Mouse (Mus musculus) kidney, embryonic 15.5 days (tissue): Measurements from ENCODE around the gene Nf1. TPM values are rescaled to one million over a fixed set of nuclear protein-coding genes. Genes with fewer than 3 reads are reported as not detected.
"Not testable (repeated sequence)": the region's sequence is repeated elsewhere in the genome, so short reads cannot be mapped to it uniquely, and the experiment has no call there.

Experiments
- ATAC-seq: fragments of 200-750 bp; cut with Nextera tagmentation; replicated peaks from 2 replicates; pipeline ENCODE4 v1.8.0; 2017; ENCODE audit warnings: moderate TSS enrichment; ENCODE audit not compliant: low FRiP score
- H3K27ac ChIP-seq: fragments of 300-500 bp; sonication (generic); 2 replicates; pipeline ENCODE4 v1.5.1; 2015; ENCODE audit warnings: mild to moderate bottlenecking, inconsistent platforms
- H3K27me3 ChIP-seq: fragments of 300-500 bp; sonication (generic); 2 replicates; pipeline ENCODE4 v1.6.1; 2015; ENCODE audit warnings: inconsistent platforms
- H3K36me3 ChIP-seq: fragments of 300-500 bp; sonication (generic); 2 replicates; pipeline ENCODE4 v1.6.1; 2015; ENCODE audit warnings: inconsistent platforms
- H3K4me1 ChIP-seq: fragments of 300-500 bp; sonication (generic); 2 replicates; pipeline ENCODE4 v1.6.1; 2015; ENCODE audit warnings: inconsistent platforms
- H3K4me2 ChIP-seq: fragments of 300-500 bp; sonication (generic); 2 replicates; pipeline ENCODE4 v1.6.1; 2015; ENCODE audit warnings: moderate library complexity, mild to moderate bottlenecking, inconsistent platforms
- H3K4me3 ChIP-seq: fragments of 300-500 bp; sonication (generic); replicated peaks from 2 replicates; pipeline ENCODE4 v1.5.1; 2015; ENCODE audit warnings: mild to moderate bottlenecking, inconsistent platforms
- H3K9ac ChIP-seq: fragments of 300-500 bp; sonication (generic); 2 replicates; pipeline ENCODE4 v1.6.1; 2015; ENCODE audit warnings: mild to moderate bottlenecking, inconsistent platforms
- H3K9me3 ChIP-seq: fragments of 300-500 bp; sonication (generic); replicated peaks from 2 replicates; pipeline ENCODE4 v1.6.1; 2016; ENCODE audit warnings: inconsistent platforms
- WGBS: fragments of 180-500 bp; shearing (Covaris S2); methylation state at CpG from one replicate; pipeline ENCODE4 v1.1.7; 2015; ENCODE audit warnings: mixed read lengths; 5-methylcytosine and 5-hydroxymethylcytosine counted together
- polyA plus RNA-seq: library from polyadenylated mRNA; unstranded; fragments of >200 nt; fragmentation: Nextera tagmentation; extraction: Ambion mirVana; gene quantifications from 2 replicates; pipeline ENCODE4 v1.2.1, GENCODE M21; 2015

Gene Nf1
- 8.9 and 9.0 TPM in 2 replicates for polyA plus RNA-seq

DNA sequence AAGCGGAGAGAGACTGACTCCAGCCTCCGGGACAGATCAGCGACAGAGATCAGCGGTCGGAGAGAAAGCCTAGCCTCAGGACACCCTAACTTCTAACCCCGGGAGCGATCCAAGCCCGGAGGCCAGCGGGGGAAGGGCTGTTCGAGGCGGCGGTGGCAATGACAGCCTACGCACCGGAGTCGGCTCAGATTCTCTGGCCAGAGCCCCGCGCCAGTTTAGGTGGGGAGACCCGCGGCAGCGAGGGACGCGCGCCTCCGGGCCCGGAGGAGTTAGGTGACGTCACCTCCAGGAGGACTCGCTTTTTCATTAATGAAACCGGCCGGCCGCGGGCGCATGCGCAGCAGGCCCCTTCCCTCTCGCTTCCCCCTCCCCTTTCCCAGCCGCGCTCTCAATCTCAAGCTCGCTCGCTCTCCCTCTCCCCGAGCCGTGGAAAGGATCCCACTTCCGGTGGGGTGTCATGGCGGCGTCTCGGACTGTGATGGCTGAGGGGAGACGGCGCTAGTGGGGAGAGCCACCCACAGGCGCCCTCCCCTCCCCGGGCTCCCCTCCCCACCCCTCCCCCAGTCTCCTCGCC lies at the start of gene Nf1:
Gene Nf1 (plus strand): TSS at position 460 of the 574 bp plus-strand sequence.
- H3K27me3 ChIP-seq = no peaks in the 10 kb centered on the region
- peak; percentile 94 for ATAC-seq
- H3K27ac ChIP-seq = peak within 1 kb of the TSS; percentile 94
- H3K4me2 ChIP-seq = peak within 1 kb of the TSS; percentile 68
- H3K9me3 ChIP-seq = 0 out of 2 replicates have a peak, but pooled peaks cover 4% of the 10 kb centered on the region
- H3K9ac ChIP-seq = peak within 1 kb of the TSS; percentile 92
- peak within 1 kb of the TSS; percentile 93 for H3K4me3 ChIP-seq
- H3K36me3 ChIP-seq = peaks cover 16% of the 10 kb centered on the region
- H3K4me1 ChIP-seq = peaks cover 28% of the 10 kb centered on the region
- under 1% methylated on average over 47 of the region's 49 CpGs for WGBS

DNA sequence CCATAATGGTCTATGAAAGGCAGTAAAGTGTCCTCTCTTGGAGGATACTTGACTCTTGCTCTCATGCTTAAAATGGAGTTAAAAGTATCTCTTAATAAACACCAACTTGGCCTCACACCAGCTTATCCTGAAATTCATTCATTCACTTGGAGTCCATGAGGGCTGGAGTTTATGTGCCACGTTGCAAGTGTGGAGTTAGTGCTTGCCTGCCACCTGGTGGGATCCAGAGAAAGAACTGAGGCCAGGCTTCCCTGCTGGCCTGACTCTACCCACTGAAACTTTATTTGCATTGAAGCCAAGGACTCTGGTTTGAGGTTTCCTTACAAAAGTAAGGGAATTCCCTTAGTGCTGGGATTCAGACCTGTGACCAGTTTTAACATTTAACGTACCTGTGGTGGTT lies 49.0 kb upstream of the Nf1 start:
- WGBS = 36% methylated on average over 2 of the region's 2 CpGs
- Histone ChIP-seq H3K27ac (peak overlapping the region; percentile 84), H3K27me3 (no peaks in the 10 kb centered on the region), H3K4me3 (no peak overlapping the region), H3K9me3 (peaks cover 4% of the 10 kb centered on the region; the same call in 1 of the 2 replicates), H3K9ac (no peak overlapping the region), H3K4me1 (peaks cover 75% of the 10 kb centered on the region), H3K36me3 (no peaks in the 10 kb centered on the region), H3K4me2 (no peak overlapping the region)
- no peak for ATAC-seq

DNA sequence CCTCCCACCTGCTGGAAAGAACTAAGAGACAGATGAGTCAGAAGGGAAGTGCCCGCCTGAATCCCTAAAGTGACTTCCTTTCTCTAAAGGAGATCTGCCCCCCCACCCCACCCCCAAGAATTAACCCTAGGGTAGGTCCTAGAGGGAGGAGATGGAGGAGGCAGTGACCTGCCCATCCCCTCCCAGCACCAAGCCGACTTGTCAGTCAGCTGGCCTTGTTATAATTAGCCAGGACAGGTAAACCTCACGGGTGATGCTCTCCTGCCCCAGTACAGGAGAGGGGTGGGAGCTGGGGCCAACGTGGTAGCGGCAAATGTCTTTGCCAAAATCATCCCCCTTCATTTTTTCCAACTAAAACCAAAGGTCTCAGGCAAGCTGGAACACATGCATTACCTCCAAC lies 47.8 kb upstream of the Nf1 start:
- ATAC-seq = no peak; the same call in 1 of the 2 replicates
- WGBS = 49% methylated on average over 5 of the region's 5 CpGs
- Histone ChIP-seq H3K9me3 (peaks cover 4% of the 10 kb centered on the region; the same call in 1 of the 2 replicates), H3K36me3 (no peaks in the 10 kb centered on the region), H3K9ac (no peak overlapping the region), H3K4me2 (peak overlapping the region; percentile 22; the same call in 1 of the 2 replicates), H3K27ac (peak overlapping the region; percentile 84), H3K4me3 (no peak overlapping the region), H3K4me1 (peaks cover 70% of the 10 kb centered on the region), H3K27me3 (no peaks in the 10 kb centered on the region)

GRCm38 (mm10) chr11:79292130-79292529 lies 47.4 kb upstream of the Nf1 start:
- Histone ChIP-seq H3K4me2 (peak overlapping the region; percentile 22; the same call in 1 of the 2 replicates), H3K4me3 (no peak overlapping the region), H3K36me3 (no peaks in the 10 kb centered on the region), H3K9ac (no peak overlapping the region), H3K27ac (peak overlapping the region; percentile 84), H3K27me3 (no peaks in the 10 kb centered on the region), H3K9me3 (peaks cover 4% of the 10 kb centered on the region; the same call in 1 of the 2 replicates), H3K4me1 (peaks cover 72% of the 10 kb centered on the region)
- WGBS = 40% methylated on average over 3 of the region's 3 CpGs
- peak; percentile 47 for ATAC-seq

- peaks cover 63% of the 10 kb centered on the region for H3K4me1 ChIP-seq
- H3K27ac ChIP-seq = peak overlapping the region; percentile 84
- no peak overlapping the region for H3K9ac ChIP-seq
- no peak overlapping the region for H3K4me3 ChIP-seq
- no peaks in the 10 kb centered on the region for H3K27me3 ChIP-seq
- H3K9me3 ChIP-seq = peaks cover 4% of the 10 kb centered on the region; the same call in 1 of the 2 replicates
- H3K36me3 ChIP-seq = no peaks in the 10 kb centered on the region
- WGBS = 87% methylated on average over 3 of the region's 3 CpGs
- no peak overlapping the region for H3K4me2 ChIP-seq
- ATAC-seq = no peak
These were observed 46.5 kb upstream of the Nf1 start for GRCm38 (mm10) chr11:79293025-79293424.

GRCm38 (mm10) chr11:79293971-79294370 lies 45.5 kb upstream of the Nf1 start:
- Histone ChIP-seq H3K4me1 (peaks cover 53% of the 10 kb centered on the region), H3K27ac (peak overlapping the region; percentile 81), H3K9me3 (peaks cover 4% of the 10 kb centered on the region; the same call in 1 of the 2 replicates), H3K27me3 (no peaks in the 10 kb centered on the region), H3K4me2 (no peak overlapping the region), H3K9ac (no peak overlapping the region), H3K36me3 (no peaks in the 10 kb centered on the region), H3K4me3 (no peak overlapping the region)
- ATAC-seq = peak; percentile 74
- WGBS = 16% methylated on average over 1 of the region's 1 CpGs

- Histone ChIP-seq H3K9ac (no peak overlapping the region), H3K4me1 (peaks cover 32% of the 10 kb centered on the region), H3K4me2 (no peak overlapping the region), H3K27me3 (no peaks in the 10 kb centered on the region), H3K9me3 (peaks cover 4% of the 10 kb centered on the region; the same call in 1 of the 2 replicates), H3K4me3 (no peak overlapping the region), H3K36me3 (no peaks in the 10 kb centered on the region), H3K27ac (no peak overlapping the region)
- ATAC-seq = no peak
- 43% methylated on average over 1 of the region's 1 CpGs for WGBS
These were observed 43.3 kb upstream of the Nf1 start for GRCm38 (mm10) chr11:79296167-79296566.

DNA sequence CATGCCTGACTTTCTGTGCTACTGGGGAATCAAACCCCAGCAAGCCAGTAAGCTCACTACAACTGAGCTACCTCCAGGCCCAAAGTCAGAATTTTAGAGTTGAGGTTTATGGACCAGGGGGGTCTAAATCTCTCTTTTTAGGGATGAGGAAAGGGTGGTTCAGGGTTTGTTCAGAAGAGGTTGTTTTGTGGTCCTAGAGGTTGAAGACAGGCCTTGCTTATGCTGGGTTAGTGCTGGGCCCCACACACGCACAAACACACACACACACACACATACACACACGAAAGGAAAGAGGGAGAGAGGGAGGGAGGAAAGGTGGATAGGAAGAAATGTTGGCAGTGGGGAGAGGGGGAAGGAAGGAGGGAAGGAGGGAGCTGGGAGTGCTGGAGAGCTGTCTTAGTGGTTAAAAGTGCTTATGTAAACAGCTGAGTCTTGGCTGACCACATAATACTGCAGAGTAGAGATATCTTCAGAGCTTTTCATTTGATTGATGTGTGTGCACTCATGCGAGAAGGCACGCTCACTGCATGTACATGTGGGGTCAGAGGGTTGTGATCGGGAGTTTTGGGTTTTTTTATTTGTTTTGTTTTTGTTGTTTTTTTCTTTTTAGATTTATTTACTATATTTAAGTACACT lies 42.5 kb upstream of the Nf1 start, which contains the start of gene Gm9964:
Gene Gm9964 (minus strand): TSS at position 51 of the 636 bp plus-strand sequence.
- Histone ChIP-seq H3K27me3 (no peaks in the 10 kb centered on the region), H3K36me3 (no peaks in the 10 kb centered on the region), H3K9me3 (peaks cover 4% of the 10 kb centered on the region; the same call in 1 of the 2 replicates), H3K4me2 (no peak within 1 kb of the TSS), H3K27ac (no peak within 1 kb of the TSS; the same call in 1 of the 2 replicates), H3K4me1 (peaks cover 24% of the 10 kb centered on the region), H3K9ac (no peak within 1 kb of the TSS), H3K4me3 (no peak within 1 kb of the TSS)
- ATAC-seq = no peak
- WGBS = 27% methylated on average over 5 of the region's 5 CpGs

DNA sequence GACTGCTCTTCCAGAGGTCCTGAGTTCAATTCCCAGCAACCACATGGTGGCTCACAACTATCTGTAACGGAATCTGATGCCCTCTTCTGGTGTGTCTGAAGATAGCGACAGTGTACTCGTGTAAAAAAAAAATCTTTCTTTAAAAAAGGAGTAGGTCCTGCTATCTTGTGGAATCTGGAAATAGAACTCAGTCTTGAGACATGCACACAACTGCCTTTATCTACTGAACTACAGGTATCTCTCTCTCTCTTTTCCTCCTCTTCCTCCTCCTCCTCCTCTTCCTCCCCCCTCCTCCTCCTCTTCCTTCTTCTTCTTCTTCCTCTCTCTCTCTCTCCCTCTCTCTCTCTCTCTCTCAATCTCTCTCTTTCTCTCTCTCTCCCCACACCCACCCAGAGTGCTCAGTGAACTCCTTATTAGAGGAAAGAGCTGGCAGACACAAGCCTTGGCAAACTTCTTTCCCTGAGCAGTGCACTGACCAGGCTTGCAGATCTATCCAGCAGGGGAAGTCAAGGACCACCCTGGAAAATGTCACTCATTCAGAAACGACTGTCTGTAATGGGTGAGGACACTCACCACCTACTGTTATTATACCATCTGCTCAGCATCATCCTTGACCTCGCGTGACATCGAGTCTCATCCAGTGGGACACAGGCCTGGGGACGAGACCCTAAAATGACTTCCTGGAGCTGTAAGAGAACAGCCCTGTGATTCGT lies 39.6 kb upstream of the Nf1 start:
- no peak overlapping the region for H3K4me2 ChIP-seq
- peaks cover 4% of the 10 kb centered on the region; the same call in 1 of the 2 replicates for H3K9me3 ChIP-seq
- WGBS = 81% methylated on average over 9 of the region's 9 CpGs
- H3K27ac ChIP-seq = no peak overlapping the region
- no peak overlapping the region for H3K4me3 ChIP-seq
- no peak overlapping the region for H3K9ac ChIP-seq
- ATAC-seq = no peak
- no peaks in the 10 kb centered on the region for H3K36me3 ChIP-seq
- peaks cover 7% of the 10 kb centered on the region; the same call in 1 of the 2 replicates for H3K4me1 ChIP-seq
- no peaks in the 10 kb centered on the region for H3K27me3 ChIP-seq

DNA sequence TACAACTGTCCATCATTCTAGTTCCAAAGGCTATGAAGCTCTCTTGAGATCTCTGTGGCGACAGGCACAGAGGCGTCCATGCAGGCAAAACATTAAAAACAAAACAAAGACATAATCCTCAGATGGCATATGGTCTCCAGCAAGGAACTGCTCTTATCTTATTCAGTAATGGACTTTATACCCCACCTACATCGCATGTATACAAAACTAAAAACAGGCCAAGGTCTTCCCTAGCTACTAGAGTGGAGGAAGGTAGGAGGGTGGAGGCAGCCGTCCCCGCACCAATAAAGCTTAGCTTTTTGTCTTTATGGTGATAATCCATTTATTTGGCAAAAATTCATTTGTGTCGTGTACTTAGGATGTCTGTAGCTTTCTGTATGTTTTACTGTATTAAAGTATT lies 36.4 kb upstream of the Nf1 start:
- Histone ChIP-seq H3K36me3 (no peaks in the 10 kb centered on the region), H3K4me3 (no peak overlapping the region), H3K9ac (no peak overlapping the region), H3K4me2 (no peak overlapping the region), H3K4me1 (peaks cover 31% of the 10 kb centered on the region), H3K9me3 (no peaks in the 10 kb centered on the region), H3K27ac (no peak overlapping the region), H3K27me3 (no peaks in the 10 kb centered on the region)
- whole genome bisulfite sequencing = 83% methylated on average over 6 of the region's 6 CpGs
- ATAC-seq = no peak

- H3K9me3 ChIP-seq, H3K4me3 ChIP-seq, H3K36me3 ChIP-seq, H3K27me3 ChIP-seq, H3K27ac ChIP-seq, ATAC-seq, H3K4me2 ChIP-seq, H3K9ac ChIP-seq: not testable (repeated sequence)
- peaks cover 35% of the 10 kb centered on the region for H3K4me1 ChIP-seq
- 92% methylated on average over 4 of the region's 4 CpGs for WGBS
These were observed 35.2 kb upstream of the Nf1 start for GRCm38 (mm10) chr11:79304245-79304644.
